Mouse (Mus musculus) liver, adult 2 months (tissue): ENCODE results near the gene Unc45b. TPM values are rescaled to one million over a fixed set of nuclear protein-coding genes. Genes with fewer than 3 reads are reported as not detected.

Experiments used
- DNase-seq: peaks from one replicate; pipeline ENCODE4 v3.0.0-alpha.2; 2011; ENCODE audit warnings: low read depth, low spot score; ENCODE audit errors: extremely low read depth
- H3K27ac ChIP-seq: fragments of 200-500 bp; replicated peaks from 2 replicates; pipeline ENCODE4 v1.5.1; 2012; ENCODE audit warnings: low read depth, mild to moderate bottlenecking, control low read depth, inconsistent platforms, low read length; ENCODE audit not compliant: insufficient read depth
- H3K27me3 ChIP-seq: fragments of 200-500 bp; 2 replicates; pipeline ENCODE4 v1.6.1; 2012; ENCODE audit warnings: mild to moderate bottlenecking, moderate library complexity, low read length, inconsistent platforms; ENCODE audit not compliant: control insufficient read depth, insufficient read depth
- H3K36me3 ChIP-seq: fragments of 200-500 bp; 2 replicates; pipeline ENCODE4 v1.6.1; 2012; ENCODE audit warnings: low read length, inconsistent platforms; ENCODE audit not compliant: control insufficient read depth, insufficient read depth
- H3K4me1 ChIP-seq: fragments of 200-500 bp; 2 replicates; pipeline ENCODE4 v1.6.1; 2011; ENCODE audit warnings: low read length; ENCODE audit not compliant: control insufficient read depth, insufficient read depth
- H3K4me3 ChIP-seq: fragments of 200-500 bp; 2 replicates; pipeline ENCODE4 v1.5.1; 2011; ENCODE audit warnings: low read depth, mild to moderate bottlenecking, control low read depth, low read length, moderate library complexity; ENCODE audit not compliant: insufficient read depth
- H3K79me2 ChIP-seq: fragments of 200-500 bp; 2 replicates; pipeline ENCODE4 v1.6.1; 2012; ENCODE audit warnings: inconsistent platforms, mild to moderate bottlenecking, low read length, moderate library complexity; ENCODE audit not compliant: control insufficient read depth, insufficient read depth
- H3K9ac ChIP-seq: fragments of 200-500 bp; 2 replicates; pipeline ENCODE4 v1.6.1; 2012; ENCODE audit warnings: low read depth, mild to moderate bottlenecking, control low read depth, inconsistent platforms, low read length
- CTCF ChIP-seq: fragments of 200-500 bp; IDR thresholded peaks from 2 replicates; pipeline ENCODE4 v1.5.1; 2011; ENCODE audit warnings: low read depth, low read length, control low read depth
- POLR2A ChIP-seq: fragments of 200-500 bp; IDR thresholded peaks from 2 replicates; pipeline ENCODE4 v1.6.1; 2011; ENCODE audit warnings: low read length, control low read depth; ENCODE audit not compliant: insufficient read depth; ENCODE audit errors: extremely low read depth
- WGBS: fragments of 180-500 bp; shearing (Covaris S2); methylation state at CpG from one replicate; pipeline ENCODE4 v1.1.7; 2018; 5-methylcytosine and 5-hydroxymethylcytosine counted together
- polyA plus RNA-seq: library from polyadenylated mRNA; depleted of rRNA; stranded (reverse); fragments of >200 nt; gene quantifications from 2 replicates; pipeline ENCODE4 v1.2.3, GENCODE M21; 2012
- total RNA-seq: library from RNA; depleted of rRNA; stranded (reverse); fragments of >200 nt; gene quantifications from 2 replicates; pipeline ENCODE4 v1.2.3, GENCODE M21; 2014

Unc45b gene
- total and polyA plus RNA-seq, 2 experiments: 0.32 to 0.46 TPM

DNA sequence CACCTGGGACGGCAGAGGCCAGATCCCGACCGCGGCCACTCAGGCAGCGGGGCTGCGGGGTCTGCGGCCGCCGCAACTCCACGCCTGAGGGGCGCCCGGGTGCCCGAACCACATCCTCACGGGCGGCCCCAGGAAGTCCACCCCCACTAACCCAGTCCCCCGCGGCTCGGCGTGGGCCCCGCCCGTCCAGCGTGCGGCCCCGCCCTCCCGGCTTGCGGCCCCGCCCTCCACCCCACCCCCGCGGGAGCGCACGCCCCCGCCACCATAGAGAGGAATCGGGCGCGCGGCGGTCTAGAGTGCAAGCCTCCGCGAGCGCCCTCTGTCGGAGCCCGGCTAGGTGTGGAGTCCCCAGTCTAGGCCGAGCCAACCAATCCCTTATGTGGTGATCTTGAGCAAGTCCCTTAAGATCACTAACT, 39.3 kb upstream of the Unc45b start, which contains the start of gene Rffl:
Gene Rffl, minus strand, starts transcription at position 180 of the 416 bp plus-strand sequence.
- H3K27me3 ChIP-seq: no peaks in the 10 kb centered on the region
- H3K36me3 ChIP-seq: no peaks in the 10 kb centered on the region; the same call in 1 of the 2 replicates
- DNase-seq: peak; percentile 68
- peaks cover 3% of the 10 kb centered on the region; the same call in 1 of the 2 replicates for H3K79me2 ChIP-seq
- under 1% methylated on average over 43 of the region's 43 CpGs for WGBS
- peak within 1 kb of the TSS; percentile 78 for H3K4me3 ChIP-seq
- peaks cover 2% of the 10 kb centered on the region; the same call in 1 of the 2 replicates for H3K4me1 ChIP-seq
- peak within 1 kb of the TSS; percentile 91 for H3K9ac ChIP-seq
- peak within 1 kb of the TSS; percentile 87 for H3K27ac ChIP-seq
- TF ChIP-seq POLR2A: peak; percentile 65; the same call in 1 of the 2 replicates
- TF ChIP-seq CTCF: peak; percentile 86

GRCm38 (mm10) chr11:82874924-82875323, 35.4 kb upstream of the Unc45b start:
- WGBS: 82% methylated on average over 5 of the region's 5 CpGs
- no peak overlapping the region for H3K4me3 ChIP-seq
- H3K27ac ChIP-seq: no peak overlapping the region
- H3K27me3 ChIP-seq: no peaks in the 10 kb centered on the region
- H3K36me3 ChIP-seq: peaks cover 11% of the 10 kb centered on the region; the same call in 1 of the 2 replicates
- DNase-seq: no peak
- no peak for TF ChIP-seq CTCF
- no peak for TF ChIP-seq POLR2A
- H3K9ac ChIP-seq: no peak overlapping the region
- H3K79me2 ChIP-seq: no peaks in the 10 kb centered on the region
- no peaks in the 10 kb centered on the region for H3K4me1 ChIP-seq

DNA sequence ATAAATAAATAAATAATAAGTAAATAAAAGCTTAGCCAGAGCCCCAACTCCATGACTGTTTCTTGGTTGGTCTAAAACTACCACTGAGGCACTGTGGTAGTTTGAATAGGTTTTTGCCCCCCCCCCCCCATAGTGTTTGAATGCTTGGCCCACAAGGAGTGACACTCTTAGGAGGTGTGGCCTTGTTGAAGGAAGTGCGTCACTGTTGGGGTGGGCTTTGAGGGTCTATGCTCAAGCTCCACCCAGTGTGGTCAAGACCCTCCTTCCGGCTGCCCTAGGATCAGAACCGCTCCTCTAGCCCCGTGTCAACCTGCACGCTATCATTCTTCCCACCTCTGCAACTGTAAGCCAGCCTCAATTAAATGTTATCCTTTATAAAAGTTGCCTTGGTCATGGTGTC, 34.7 kb upstream of the Unc45b start:
- Histone ChIP-seq H3K79me2 (no peaks in the 10 kb centered on the region), H3K27ac (no peak overlapping the region), H3K4me1 (no peaks in the 10 kb centered on the region), H3K9ac (no peak overlapping the region), H3K4me3 (no peak overlapping the region), H3K27me3 (no peaks in the 10 kb centered on the region), H3K36me3 (peaks cover 11% of the 10 kb centered on the region; the same call in 1 of the 2 replicates)
- no peak for TF ChIP-seq POLR2A
- TF ChIP-seq CTCF: no peak
- 96% methylated on average over 5 of the region's 5 CpGs for WGBS
- no peak for DNase-seq

GRCm38 (mm10) chr11:82877726-82878344, 32.5 kb upstream of the Unc45b start:
- WGBS: 93% methylated on average over 7 of the region's 7 CpGs
- H3K9ac ChIP-seq: no peak overlapping the region
- no peaks in the 10 kb centered on the region for H3K4me1 ChIP-seq
- no peaks in the 10 kb centered on the region for H3K79me2 ChIP-seq
- no peak for TF ChIP-seq POLR2A
- no peak for TF ChIP-seq CTCF
- H3K27ac ChIP-seq: no peak overlapping the region
- H3K36me3 ChIP-seq: peaks cover 17% of the 10 kb centered on the region
- no peak overlapping the region for H3K4me3 ChIP-seq
- H3K27me3 ChIP-seq: no peaks in the 10 kb centered on the region
- DNase-seq: no peak

- WGBS: 94% methylated on average over 8 of the region's 8 CpGs
- Histone ChIP-seq H3K27me3 (no peaks in the 10 kb centered on the region), H3K36me3 (peaks cover 13% of the 10 kb centered on the region), H3K79me2 (no peaks in the 10 kb centered on the region; the same call in 1 of the 2 replicates), H3K4me1 (peaks cover 3% of the 10 kb centered on the region), H3K9ac (no peak overlapping the region), H3K27ac (no peak overlapping the region), H3K4me3 (no peak overlapping the region)
- DNase-seq: no peak
- TF ChIP-seq POLR2A (no peak), CTCF (no peak)
These were observed 27.2 kb upstream of the Unc45b start for GRCm38 (mm10) chr11:82883180-82883579.

- Histone ChIP-seq H3K4me1 (peaks cover 5% of the 10 kb centered on the region), H3K27me3 (no peaks in the 10 kb centered on the region), H3K79me2 (no peaks in the 10 kb centered on the region; the same call in 1 of the 2 replicates), H3K27ac (no peak overlapping the region), H3K36me3 (peaks cover 2% of the 10 kb centered on the region; the same call in 1 of the 2 replicates), H3K4me3 (no peak overlapping the region), H3K9ac (no peak overlapping the region)
- 89% methylated on average over 3 of the region's 3 CpGs for WGBS
- DNase-seq: peak; percentile 31
- TF ChIP-seq CTCF: peak; percentile 22; the same call in 1 of the 2 replicates
- TF ChIP-seq POLR2A: no peak
These were observed 23.8 kb upstream of the Unc45b start for GRCm38 (mm10) chr11:82886559-82886958.
